Mouse (Mus musculus): Measurements from ENCODE around the gene Olfr1413.
A peak's percentile ranks its signal among the peaks of the same experiment; 100 is the strongest.

The Olfr1413 gene

DNA sequence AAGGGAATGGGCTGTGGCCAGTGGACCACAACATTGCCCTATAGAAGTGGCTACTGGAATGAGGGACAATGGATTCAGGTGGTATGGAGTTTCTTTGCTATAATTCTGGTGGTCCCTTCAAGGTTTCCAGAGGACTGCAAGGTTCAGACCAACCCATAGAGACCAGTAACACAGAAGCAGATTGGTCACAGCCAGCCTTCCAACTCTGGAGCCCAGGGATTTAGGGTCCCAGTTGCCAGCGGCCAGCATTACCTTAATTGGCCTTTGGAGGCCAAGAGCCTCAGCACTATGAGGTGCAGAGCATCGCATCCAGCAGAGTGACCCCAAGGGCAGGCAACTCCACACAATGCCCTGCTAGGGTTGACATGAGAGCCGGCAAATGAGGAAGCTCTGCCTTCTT is at the start of gene Olfr1413:
Gene Olfr1413 (plus strand): TSS at position 301 of the 400 bp plus-strand sequence.
- no peak for DNase-seq (ENCODE audit: low spot score)

DNA sequence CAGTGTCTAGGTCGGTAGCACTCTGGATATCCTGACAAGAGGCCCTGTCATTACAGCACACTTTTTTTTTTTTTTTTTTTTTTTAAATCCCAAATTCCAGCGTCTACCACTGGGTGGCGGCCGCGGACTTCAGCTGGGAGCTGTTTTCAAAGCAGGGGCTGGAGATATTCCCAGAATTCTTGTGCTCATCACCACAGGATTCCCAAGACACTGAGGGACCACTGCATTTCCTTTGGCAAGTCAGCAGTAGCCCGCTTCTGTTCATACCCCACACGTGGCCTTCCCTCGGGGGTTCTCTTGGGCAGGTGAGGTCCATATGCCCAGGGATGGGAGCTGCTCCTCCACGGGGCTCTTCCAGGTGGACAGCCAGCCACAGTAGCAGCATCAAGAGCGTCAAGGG is 49.7 kb upstream of the Olfr1413 start:
- peak; percentile 16 for DNase-seq (ENCODE audit: low spot score)

DNA sequence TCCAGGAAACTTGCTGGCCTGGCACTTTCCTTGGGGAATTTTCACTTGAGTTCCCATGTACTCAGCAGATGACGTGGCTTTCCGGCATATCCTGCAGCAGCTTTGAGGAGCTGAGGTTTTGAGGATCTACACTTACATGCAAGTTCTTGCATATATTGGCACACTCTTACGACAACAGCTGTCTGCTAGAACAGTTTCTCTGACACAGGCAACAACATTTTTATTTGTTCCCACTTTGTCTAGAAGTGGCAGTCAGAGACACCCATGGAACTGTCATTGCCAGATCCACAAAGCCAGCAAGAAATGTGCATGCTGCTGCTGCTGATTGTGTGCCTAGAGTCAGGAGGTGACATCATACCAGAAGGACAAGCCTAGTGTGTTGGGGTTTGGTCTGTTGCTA is 47.4 kb upstream of the Olfr1413 start:
- DNase-seq (ENCODE audit: low spot score): no peak

DNA sequence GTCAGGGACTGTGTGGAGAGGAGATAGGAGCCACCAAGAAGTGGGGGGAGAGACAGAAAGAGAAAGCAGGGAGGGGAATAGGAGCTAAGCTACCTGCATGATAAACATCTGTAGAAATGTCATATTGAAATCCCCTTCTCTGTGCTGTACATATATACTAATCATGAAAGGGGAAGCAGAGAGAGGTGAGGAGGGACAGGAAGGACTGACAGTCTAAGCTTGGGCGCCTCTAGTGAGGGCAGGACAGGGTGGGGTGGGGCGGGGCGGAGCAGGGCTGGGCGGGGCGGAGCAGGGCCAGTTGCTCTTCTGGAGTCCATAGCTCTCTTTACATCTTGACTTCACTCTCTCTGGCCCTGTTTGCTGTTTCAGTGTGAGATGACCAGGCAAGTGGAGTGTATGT is 34.1 kb upstream of the Olfr1413 start:
- DNase-seq (ENCODE audit: low spot score): no peak

DNA sequence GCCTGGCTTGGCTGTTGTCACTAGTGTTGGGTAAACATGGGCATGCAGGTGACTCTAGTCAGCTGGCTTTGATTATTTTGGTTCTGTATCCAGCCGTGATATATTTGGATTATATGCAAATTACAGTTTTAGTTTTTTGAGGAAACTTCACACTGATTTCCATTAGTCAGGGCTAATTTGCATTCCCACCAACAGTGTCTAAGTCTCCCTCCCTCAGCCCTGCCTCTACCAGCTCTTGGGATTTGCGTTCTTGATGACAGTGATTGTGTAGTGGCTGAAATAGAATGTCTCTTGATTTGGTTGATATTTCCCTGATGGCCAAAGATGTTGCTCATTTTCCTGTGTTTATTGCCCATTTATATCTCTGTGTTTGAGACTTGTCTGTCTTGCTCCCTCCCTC is 32.1 kb upstream of the Olfr1413 start:
- no peak for DNase-seq (ENCODE audit: low spot score)

DNA sequence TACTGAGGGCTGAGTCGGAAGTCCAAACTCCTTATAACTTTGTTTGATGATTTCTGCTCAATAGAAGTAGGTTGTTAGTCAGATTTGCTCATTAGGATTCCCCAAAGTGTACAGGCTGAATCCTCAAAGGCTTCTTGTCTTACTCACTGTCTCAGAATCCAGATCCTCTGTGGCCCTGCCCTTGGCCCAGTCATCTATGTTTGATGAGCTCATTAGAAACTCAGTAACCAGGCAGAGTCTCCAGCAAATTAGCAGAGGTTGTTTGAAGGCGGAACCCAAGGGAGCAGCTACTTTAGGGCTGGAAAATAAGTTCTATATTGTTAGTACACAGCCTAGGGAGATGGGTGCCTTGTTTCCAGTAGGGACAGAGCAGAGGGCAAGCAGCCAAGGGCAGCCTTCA is 25.2 kb upstream of the Olfr1413 start:
- DNase-seq (ENCODE audit: low spot score): no peak

DNA sequence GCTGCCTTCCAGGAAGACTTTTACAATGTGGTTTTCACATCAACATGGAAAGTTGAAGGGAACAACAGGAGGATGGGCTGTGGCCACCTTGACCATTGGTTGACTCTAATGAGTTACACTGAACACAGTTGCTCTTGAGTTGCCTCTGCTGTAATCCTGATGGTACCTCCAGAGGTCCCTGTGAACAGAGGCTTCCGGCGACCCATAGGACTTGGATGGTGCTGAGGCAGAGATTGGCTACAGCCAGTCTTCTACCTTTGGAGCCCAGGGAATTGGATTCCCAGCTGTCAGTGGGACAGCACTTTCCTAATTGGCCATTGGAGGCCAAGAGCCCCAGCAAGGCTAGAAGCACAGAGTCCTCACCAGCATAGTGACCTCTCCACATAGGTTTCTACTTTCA is 14.4 kb downstream of the Olfr1413 start, which contains the start of gene Olfr1412:
Gene Olfr1412 (plus strand): TSS at position 301 of the 400 bp plus-strand sequence.
- no peak for DNase-seq (ENCODE audit: low spot score)

DNA sequence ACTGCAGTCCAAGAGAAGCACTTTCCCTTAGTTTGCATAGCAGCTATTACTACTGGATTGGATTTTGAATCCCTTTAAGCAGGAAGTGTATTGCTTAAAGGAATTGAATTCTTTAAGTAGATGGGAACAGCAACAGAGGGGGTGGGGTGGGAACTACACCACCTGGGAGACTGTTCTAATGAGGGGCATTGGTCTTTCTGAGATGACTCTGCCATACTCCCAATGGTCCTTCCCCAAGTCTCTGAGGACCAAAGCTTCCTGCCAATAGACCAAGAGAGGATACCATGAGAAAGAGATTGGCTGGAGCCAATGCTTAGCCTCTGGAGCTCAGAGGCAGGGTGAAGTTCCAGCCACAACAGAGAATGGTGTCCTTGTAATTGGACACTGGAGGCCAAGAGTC is 23.0 kb downstream of the Olfr1413 start, which contains the start of gene Olfr1411:
Gene Olfr1411 (plus strand): TSS at position 301 of the 400 bp plus-strand sequence.
- DNase-seq (ENCODE audit: low spot score): no peak

DNA sequence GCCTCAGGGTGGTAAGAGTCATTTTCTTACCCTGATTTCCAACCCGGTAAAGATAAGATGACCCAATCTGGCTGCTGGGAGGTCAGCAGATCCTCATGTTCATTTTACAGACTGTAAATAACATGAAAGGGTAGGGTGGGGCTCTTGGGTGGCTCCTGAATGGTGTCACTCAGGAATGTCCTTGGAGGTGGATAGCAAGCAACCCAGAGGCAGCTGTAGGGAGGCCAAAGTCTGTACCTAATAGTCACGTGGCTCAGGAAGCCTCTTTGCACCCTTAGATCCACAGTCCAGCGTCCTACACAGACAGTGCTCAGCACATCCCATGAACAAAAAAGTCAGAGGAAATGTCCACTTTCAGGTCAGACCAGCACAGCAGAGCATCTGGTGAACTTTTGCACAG is 24.9 kb downstream of the Olfr1413 start:
- no peak for DNase-seq (ENCODE audit: low spot score)

DNA sequence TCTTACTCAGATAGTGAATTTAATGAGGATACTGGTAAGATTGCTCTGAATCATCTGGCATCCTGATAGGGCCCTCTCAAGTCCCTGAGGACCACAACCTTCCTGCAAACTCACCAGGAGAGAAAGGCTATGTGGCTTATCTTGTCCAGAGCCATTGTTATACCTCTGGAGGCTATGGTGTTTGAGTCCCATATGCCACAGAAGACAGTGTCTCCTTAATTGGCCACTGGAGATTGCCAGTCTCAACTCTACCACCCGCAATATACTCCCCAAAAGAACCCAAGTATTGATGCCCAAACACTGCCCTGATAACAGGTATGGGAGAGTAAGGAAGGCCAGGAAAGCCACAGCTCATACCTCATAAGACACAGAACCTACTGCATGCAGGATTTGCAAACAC is 34.4 kb downstream of the Olfr1413 start, which contains the start of gene Olfr1410:
Gene Olfr1410 (plus strand): TSS at position 301 of the 400 bp plus-strand sequence.
- DNase-seq (ENCODE audit: low spot score): no peak

DNA sequence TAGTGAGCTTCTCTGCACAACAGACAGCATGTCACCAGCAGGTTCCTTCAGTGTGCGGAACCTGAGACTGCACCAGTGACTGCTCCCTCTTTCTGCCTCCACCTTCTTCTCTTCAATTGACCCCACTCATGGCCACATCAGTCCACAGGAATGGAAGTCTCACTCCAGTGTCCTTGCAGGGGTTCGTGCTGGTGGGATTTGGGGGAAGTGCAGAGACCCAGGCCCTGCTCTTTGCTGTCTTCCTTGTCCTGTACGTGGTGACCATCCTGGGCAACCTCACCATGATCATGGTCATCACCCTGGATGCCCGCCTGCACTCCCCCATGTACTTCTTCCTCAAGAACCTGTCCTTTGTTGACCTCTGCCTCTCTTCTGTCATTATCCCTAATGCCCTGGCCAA is 36.6 kb downstream of the Olfr1413 start:
- DNase-seq (ENCODE audit: low spot score): no peak

DNA sequence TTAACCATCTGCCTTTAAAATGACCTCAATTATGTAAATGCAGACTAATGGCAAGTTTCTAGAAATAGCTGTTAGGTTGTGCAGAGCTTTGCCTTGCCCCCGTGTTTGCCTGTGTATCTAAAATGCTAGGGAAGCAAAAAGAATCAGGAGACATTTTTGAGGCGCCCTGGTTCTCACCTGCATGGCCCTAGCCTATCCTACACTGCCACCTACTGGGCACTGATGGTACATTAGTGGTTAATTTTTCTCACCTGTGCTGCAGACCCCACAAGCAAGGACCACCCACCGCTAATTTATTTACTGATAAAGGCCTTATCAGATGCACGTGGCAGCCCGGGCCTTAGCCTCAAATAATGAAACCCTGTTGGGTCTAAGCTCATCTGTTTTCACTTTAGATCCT is 39.9 kb downstream of the Olfr1413 start:
- no peak for DNase-seq (ENCODE audit: low spot score)

DNA sequence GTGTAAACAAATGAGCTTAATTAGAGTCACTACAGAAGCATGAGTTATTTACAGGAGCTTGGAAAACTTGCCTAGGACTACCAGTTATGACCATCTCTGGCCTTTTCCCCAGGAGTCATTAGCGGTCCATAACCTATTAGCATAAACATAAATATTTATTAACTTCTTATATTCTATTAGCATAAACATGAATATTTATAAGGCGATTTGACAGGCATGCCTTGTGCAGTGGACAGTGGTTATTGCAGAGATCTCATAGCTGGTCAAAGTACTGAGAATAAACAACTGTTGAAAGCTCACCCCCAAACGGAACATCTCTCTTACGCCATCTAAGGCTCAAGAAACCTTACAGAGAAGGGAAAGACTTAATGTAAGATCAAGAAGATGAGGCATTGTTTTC is 42.1 kb downstream of the Olfr1413 start:
- no peak for DNase-seq (ENCODE audit: low spot score)

DNA sequence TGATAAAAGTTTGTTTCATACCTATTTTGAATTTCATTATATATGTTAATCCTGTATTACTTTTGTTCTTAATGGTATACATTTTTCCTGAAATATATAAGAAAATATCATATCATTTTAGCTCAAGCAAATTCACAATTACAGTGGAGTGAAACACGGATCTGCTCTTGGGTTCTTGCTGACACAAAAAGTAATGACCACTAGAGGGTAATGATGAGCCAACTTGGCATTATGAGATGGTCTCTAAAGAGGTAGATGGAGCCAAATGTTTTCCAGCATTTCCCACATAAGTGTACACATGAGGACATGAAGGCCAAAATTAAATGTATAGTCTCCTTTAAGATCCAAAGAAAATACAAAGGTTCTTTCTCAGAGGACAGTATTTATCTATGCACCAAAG is 43.4 kb downstream of the Olfr1413 start:
- DNase-seq (ENCODE audit: low spot score): no peak

DNA sequence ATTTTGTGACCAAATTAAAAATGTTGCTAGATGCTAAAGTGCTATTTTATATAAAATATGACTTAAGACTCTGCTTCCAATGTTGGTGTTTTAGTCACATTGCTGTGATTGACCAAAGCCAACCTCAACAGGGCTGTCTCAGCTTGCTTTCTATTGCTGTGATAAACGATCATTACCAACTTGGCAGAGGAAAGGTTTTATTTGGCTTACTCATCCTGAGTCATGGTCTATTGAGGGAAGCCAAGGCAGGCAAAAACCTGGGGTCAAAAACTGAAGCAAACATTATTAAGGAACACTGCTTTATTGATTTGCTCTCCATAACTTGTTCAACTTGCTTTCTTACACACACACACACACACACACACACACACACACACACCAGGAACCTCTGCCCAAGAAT is 44.9 kb downstream of the Olfr1413 start:
- DNase-seq (ENCODE audit: low spot score): no peak

DNA sequence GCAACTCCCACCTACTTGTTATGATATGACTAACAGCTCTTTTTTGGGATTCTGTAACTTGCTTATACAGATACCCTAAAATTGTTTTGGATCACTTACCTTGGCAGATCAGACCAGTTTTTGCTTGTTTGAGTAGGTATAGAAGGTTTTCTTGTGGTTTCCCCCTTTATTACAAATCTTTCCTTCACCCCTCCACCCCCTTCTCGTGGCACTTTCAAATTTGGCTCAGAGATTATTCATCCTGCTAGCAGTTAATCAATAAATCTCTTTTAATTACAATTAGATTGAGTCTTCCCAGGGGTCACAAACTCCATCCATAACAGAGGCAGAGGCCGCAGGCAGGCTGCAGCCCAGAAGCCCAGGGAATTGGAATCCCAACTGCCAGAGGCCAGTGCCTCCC is 46.4 kb downstream of the Olfr1413 start, which contains the start of gene Olfr12:
Gene Olfr12 (plus strand): TSS at position 301 of the 400 bp plus-strand sequence.
- DNase-seq (ENCODE audit: low spot score): no peak

DNA sequence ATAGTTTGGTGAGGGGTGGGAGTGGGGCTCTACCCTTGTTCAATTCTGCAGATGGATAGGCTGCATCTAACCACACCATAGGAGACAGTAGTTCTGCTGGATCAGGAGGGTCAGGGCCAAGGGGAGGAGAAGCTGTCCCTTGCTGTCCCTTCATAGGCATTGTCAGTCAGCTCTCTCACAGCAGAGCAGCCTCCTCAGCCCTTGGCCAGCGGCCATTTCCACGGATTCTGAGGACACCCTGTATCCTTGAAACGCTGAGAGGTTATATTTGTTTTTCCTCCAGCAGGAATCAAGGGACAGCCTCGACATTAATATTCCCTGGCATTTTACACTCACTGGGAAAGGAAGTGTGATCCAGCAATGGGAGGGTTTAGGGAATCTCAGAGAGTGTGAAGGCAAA is 47.2 kb downstream of the Olfr1413 start:
- DNase-seq (ENCODE audit: low spot score): no peak
